Mouse (Mus musculus): Measurements from ENCODE around the gene Ankrd22. TPM values are rescaled to one million over a fixed set of nuclear protein-coding genes. Genes with fewer than 3 reads are reported as not detected.

Gene Ankrd22
- polyA plus RNA-seq, 1 experiment from 2014 or later: not detected

GRCm38 (mm10) chr19:34202668-34203067 lies 36.8 kb upstream of the Ankrd22 start:
- no peak overlapping the region for H3K27ac ChIP-seq (ENCODE audit: low read depth, low read length)
- no peaks in the 10 kb centered on the region for H3K27me3 ChIP-seq (ENCODE audit: control insufficient read depth, insufficient read depth, low read length)
- no peaks in the 10 kb centered on the region for H3K36me3 ChIP-seq (ENCODE audit: control insufficient read depth, insufficient read depth, low read length)
- WGBS: 83% methylated on average over 2 of the region's 2 CpGs
- DNase-seq (ENCODE audit: low spot score, missing footprints): no peak
- no peak for ATAC-seq (ENCODE audit: low FRiP score)
- H3K9me3 ChIP-seq (ENCODE audit: control insufficient read depth, low read length): no peaks in the 10 kb centered on the region
- no peak overlapping the region for H3K9ac ChIP-seq (ENCODE audit: low read length)
- no peak overlapping the region for H3K4me3 ChIP-seq (ENCODE audit: low read depth, low read length)
- no peaks in the 10 kb centered on the region for H3K4me1 ChIP-seq (ENCODE audit: control insufficient read depth, insufficient read depth, low read length)
- H3K4me2 ChIP-seq: no peak overlapping the region

DNA sequence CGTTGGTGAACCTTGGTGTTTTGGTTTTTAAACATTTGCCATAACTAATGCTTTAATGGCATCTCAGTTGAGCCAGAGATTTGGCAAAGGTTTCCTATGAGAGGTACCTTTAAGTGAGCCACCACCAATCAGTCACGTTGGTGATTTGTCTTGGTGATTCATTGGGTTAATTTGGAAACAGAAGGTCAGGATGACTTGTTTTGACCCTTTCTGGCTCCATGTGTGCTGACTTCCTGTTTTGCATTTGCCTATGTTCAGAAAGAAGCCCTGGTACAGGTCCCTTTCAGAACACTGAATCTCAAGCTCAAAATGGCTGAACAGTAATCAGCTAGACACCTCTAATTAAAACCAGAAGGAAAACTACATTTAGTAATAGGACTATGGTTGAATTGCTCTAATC lies 33.6 kb upstream of the Ankrd22 start:
- H3K9ac ChIP-seq (ENCODE audit: low read length): no peak overlapping the region
- no peak for DNase-seq (ENCODE audit: low spot score, missing footprints)
- no peak overlapping the region for H3K4me3 ChIP-seq (ENCODE audit: low read depth, low read length)
- ATAC-seq (ENCODE audit: low FRiP score): no peak
- H3K4me1 ChIP-seq (ENCODE audit: control insufficient read depth, insufficient read depth, low read length): no peaks in the 10 kb centered on the region
- no peak overlapping the region for H3K27ac ChIP-seq (ENCODE audit: low read depth, low read length)
- 76% methylated on average over 2 of the region's 2 CpGs for WGBS
- no peaks in the 10 kb centered on the region; the same call in 1 of the 2 replicates for H3K27me3 ChIP-seq (ENCODE audit: control insufficient read depth, insufficient read depth, low read length)
- H3K4me2 ChIP-seq: no peak overlapping the region
- H3K9me3 ChIP-seq (ENCODE audit: control insufficient read depth, low read length): no peaks in the 10 kb centered on the region
- no peaks in the 10 kb centered on the region for H3K36me3 ChIP-seq (ENCODE audit: control insufficient read depth, insufficient read depth, low read length)

- Histone ChIP-seq H3K4me1 (ENCODE audit: control insufficient read depth, insufficient read depth, low read length) (no peaks in the 10 kb centered on the region), H3K36me3 (ENCODE audit: control insufficient read depth, insufficient read depth, low read length) (no peaks in the 10 kb centered on the region), H3K27me3 (ENCODE audit: control insufficient read depth, insufficient read depth, low read length) (peaks cover under 1% of the 10 kb centered on the region; the same call in 1 of the 2 replicates), H3K27ac (ENCODE audit: low read depth, low read length) (no peak overlapping the region), H3K4me3 (ENCODE audit: low read depth, low read length) (no peak overlapping the region), H3K4me2 (no peak overlapping the region), H3K9ac (ENCODE audit: low read length) (no peak overlapping the region), H3K9me3 (ENCODE audit: control insufficient read depth, low read length) (no peaks in the 10 kb centered on the region)
- 89% methylated on average over 4 of the region's 4 CpGs for WGBS
- DNase-seq (ENCODE audit: low spot score, missing footprints) (peak; percentile 81), ATAC-seq (ENCODE audit: low FRiP score) (no peak)
Measured at GRCm38 (mm10) chr19:34198901-34199300, 33.0 kb upstream of the Ankrd22 start.

DNA sequence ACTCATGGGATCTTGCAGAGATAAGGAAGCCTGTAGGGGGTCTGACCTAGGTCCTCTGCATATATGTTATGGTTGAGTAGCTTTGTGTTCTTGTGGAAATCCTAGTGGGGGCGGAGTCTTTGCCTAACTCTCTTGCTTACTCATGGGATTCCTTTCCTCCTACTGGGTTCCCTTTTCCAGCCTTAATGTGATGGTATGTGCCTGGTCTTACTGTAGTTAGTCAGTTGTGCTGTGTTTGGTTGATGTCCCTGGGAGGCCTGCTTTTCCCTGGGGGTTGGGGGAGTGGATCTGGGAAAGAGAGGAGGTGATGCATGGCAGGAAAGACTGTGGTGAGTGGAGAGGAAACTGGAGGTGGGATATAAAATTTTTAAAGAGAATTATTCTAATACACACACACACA lies 32.2 kb upstream of the Ankrd22 start:
- peak; percentile 45 for DNase-seq (ENCODE audit: low spot score, missing footprints)
- Histone ChIP-seq H3K4me2 (no peak overlapping the region), H3K36me3 (ENCODE audit: control insufficient read depth, insufficient read depth, low read length) (no peaks in the 10 kb centered on the region), H3K4me3 (ENCODE audit: low read depth, low read length) (no peak overlapping the region), H3K27me3 (ENCODE audit: control insufficient read depth, insufficient read depth, low read length) (peaks cover 5% of the 10 kb centered on the region; the same call in 1 of the 2 replicates), H3K9me3 (ENCODE audit: control insufficient read depth, low read length) (no peaks in the 10 kb centered on the region), H3K4me1 (ENCODE audit: control insufficient read depth, insufficient read depth, low read length) (peaks cover 2% of the 10 kb centered on the region; the same call in 1 of the 2 replicates), H3K27ac (ENCODE audit: low read depth, low read length) (no peak overlapping the region), H3K9ac (ENCODE audit: low read length) (no peak overlapping the region)
- 95% methylated on average over 1 of the region's 1 CpGs for WGBS
- no peak for ATAC-seq (ENCODE audit: low FRiP score)

- Histone ChIP-seq H3K9me3 (ENCODE audit: control insufficient read depth, low read length) (no peaks in the 10 kb centered on the region), H3K4me2 (no peak overlapping the region), H3K9ac (ENCODE audit: low read length) (no peak overlapping the region), H3K36me3 (ENCODE audit: control insufficient read depth, insufficient read depth, low read length) (no peaks in the 10 kb centered on the region), H3K27ac (ENCODE audit: low read depth, low read length) (no peak overlapping the region), H3K27me3 (ENCODE audit: control insufficient read depth, insufficient read depth, low read length) (peaks cover 13% of the 10 kb centered on the region), H3K4me1 (ENCODE audit: control insufficient read depth, insufficient read depth, low read length) (peaks cover 9% of the 10 kb centered on the region), H3K4me3 (ENCODE audit: low read depth, low read length) (no peak overlapping the region)
- WGBS: 81% methylated on average over 2 of the region's 2 CpGs
- ATAC-seq (ENCODE audit: low FRiP score) (no peak), DNase-seq (ENCODE audit: low spot score, missing footprints) (peak; percentile 61)
Measured at GRCm38 (mm10) chr19:34195031-34195430, 29.2 kb upstream of the Ankrd22 start.

DNA sequence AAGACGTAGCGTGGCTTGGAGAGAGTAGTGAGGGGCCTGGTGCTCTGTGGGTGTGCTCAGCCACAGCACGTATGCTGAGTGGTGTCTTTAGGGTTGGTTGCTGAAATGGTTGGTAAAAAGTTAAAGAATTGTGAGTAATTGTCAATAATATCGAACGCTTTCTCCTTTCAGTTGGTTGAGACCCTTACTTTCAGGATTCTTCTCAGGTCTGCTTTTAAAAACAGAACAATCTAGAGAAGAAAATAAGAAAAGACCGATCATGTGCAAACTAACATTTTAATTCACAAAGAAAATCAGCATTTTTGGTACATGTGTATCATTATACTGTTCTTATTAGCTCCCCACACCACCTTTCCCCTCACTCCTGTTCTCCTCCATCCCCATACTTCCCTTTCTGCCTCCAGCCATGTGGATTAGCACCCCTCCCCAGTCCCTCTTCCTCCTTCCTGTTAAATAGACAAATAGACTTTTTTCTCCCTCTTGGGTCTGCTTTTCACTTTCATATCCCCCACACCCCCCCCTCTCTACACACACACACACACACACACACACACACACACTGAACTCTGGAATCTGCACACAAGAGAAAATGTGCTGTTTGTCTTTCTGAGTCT lies 28.4 kb upstream of the Ankrd22 start:
- no peak for ATAC-seq (ENCODE audit: low FRiP score)
- no peaks in the 10 kb centered on the region for H3K36me3 ChIP-seq (ENCODE audit: control insufficient read depth, insufficient read depth, low read length)
- no peak for DNase-seq (ENCODE audit: low spot score, missing footprints)
- peaks cover 17% of the 10 kb centered on the region for H3K27me3 ChIP-seq (ENCODE audit: control insufficient read depth, insufficient read depth, low read length)
- H3K9ac ChIP-seq (ENCODE audit: low read length): no peak overlapping the region
- H3K4me1 ChIP-seq (ENCODE audit: control insufficient read depth, insufficient read depth, low read length): peaks cover 9% of the 10 kb centered on the region
- no peak overlapping the region for H3K4me3 ChIP-seq (ENCODE audit: low read depth, low read length)
- H3K4me2 ChIP-seq: no peak overlapping the region
- no peaks in the 10 kb centered on the region for H3K9me3 ChIP-seq (ENCODE audit: control insufficient read depth, low read length)
- no peak overlapping the region for H3K27ac ChIP-seq (ENCODE audit: low read depth, low read length)
- 77% methylated on average over 6 of the region's 6 CpGs for WGBS

GRCm38 (mm10) chr19:34193683-34194082 lies 27.8 kb upstream of the Ankrd22 start:
- Histone ChIP-seq H3K4me3 (ENCODE audit: low read depth, low read length) (no peak overlapping the region), H3K9me3 (ENCODE audit: control insufficient read depth, low read length) (no peaks in the 10 kb centered on the region), H3K9ac (ENCODE audit: low read length) (no peak overlapping the region), H3K27ac (ENCODE audit: low read depth, low read length) (no peak overlapping the region), H3K27me3 (ENCODE audit: control insufficient read depth, insufficient read depth, low read length) (peaks cover 17% of the 10 kb centered on the region), H3K36me3 (ENCODE audit: control insufficient read depth, insufficient read depth, low read length) (no peaks in the 10 kb centered on the region), H3K4me1 (ENCODE audit: control insufficient read depth, insufficient read depth, low read length) (peaks cover 9% of the 10 kb centered on the region), H3K4me2 (0 out of 2 replicates have a peak overlapping the region, but pooled peaks have one; percentile 96)
- DNase-seq (ENCODE audit: low spot score, missing footprints): no peak
- 37% methylated on average over 9 of the region's 9 CpGs for WGBS
- ATAC-seq (ENCODE audit: low FRiP score): no peak

- DNase-seq (ENCODE audit: low spot score, missing footprints) (peak; percentile 93), ATAC-seq (ENCODE audit: low FRiP score) (no peak)
- no peaks in the 10 kb centered on the region for H3K36me3 ChIP-seq (ENCODE audit: control insufficient read depth, insufficient read depth, low read length)
- no peaks in the 10 kb centered on the region for H3K9me3 ChIP-seq (ENCODE audit: control insufficient read depth, low read length)
- H3K4me3 ChIP-seq (ENCODE audit: low read depth, low read length): peak overlapping the region; percentile 57
- no peak overlapping the region for H3K9ac ChIP-seq (ENCODE audit: low read length)
- H3K27me3 ChIP-seq (ENCODE audit: control insufficient read depth, insufficient read depth, low read length): peaks cover 17% of the 10 kb centered on the region
- WGBS: 9% methylated on average over 9 of the region's 9 CpGs
- no peak overlapping the region for H3K27ac ChIP-seq (ENCODE audit: low read depth, low read length)
- H3K4me2 ChIP-seq: peak overlapping the region; percentile 96
- H3K4me1 ChIP-seq (ENCODE audit: control insufficient read depth, insufficient read depth, low read length): peaks cover 9% of the 10 kb centered on the region
Measured at GRCm38 (mm10) chr19:34193149-34193548, 27.3 kb upstream of the Ankrd22 start.

- Histone ChIP-seq H3K4me3 (ENCODE audit: low read depth, low read length) (peak within 1 kb of the TSS; percentile 57), H3K4me2 (peak within 1 kb of the TSS; percentile 96), H3K9me3 (ENCODE audit: control insufficient read depth, low read length) (no peaks in the 10 kb centered on the region), H3K36me3 (ENCODE audit: control insufficient read depth, insufficient read depth, low read length) (no peaks in the 10 kb centered on the region), H3K4me1 (ENCODE audit: control insufficient read depth, insufficient read depth, low read length) (peaks cover 9% of the 10 kb centered on the region), H3K27me3 (ENCODE audit: control insufficient read depth, insufficient read depth, low read length) (peaks cover 22% of the 10 kb centered on the region), H3K9ac (ENCODE audit: low read length) (peak within 1 kb of the TSS; percentile 68), H3K27ac (ENCODE audit: low read depth, low read length) (no peak within 1 kb of the TSS)
- WGBS: under 1% methylated on average over 62 of the region's 62 CpGs
- DNase-seq (ENCODE audit: low spot score, missing footprints) (peak; percentile 96), ATAC-seq (ENCODE audit: low FRiP score) (peak; percentile 85)
Measured at GRCm38 (mm10) chr19:34192008-34192963, 26.4 kb upstream of the Ankrd22 start, which contains the start of gene Stambpl1. Gene Stambpl1, plus strand, starts transcription at chr19:34192229.
